In the genomic region with DNA sequence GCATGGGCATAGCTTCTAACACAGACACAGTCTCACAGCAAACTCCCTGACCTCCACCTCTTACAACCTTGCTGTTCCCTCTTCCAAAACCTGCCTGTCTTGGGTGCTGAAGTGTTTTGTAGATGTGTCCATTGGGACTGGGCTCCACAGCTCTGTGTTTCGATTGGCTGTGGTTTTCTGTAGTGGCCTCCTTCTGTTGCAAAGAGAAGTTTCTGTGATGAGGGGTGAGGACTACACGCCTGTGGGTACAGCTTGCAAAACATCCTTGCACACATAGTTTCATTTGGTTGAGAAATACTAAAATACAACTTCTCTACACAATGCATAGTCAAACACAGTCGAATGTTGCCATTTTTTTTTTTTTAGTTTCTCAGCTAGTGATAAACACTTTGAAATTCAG, we compare ENCODE assay signal across 11 mouse cellular contexts.
"Had no signal": no experiment of that assay in that cellular context is flagged by ENCODE, and none has a peak within 500 bp of the region (broad histone marks: within the 10 kb centered on the region; RNA-seq: fewer than 3 reads in every experiment).

No protein-coding gene starts in this region.

- H3K4me2 ChIP-seq: limb, embryonic 15.5 days; neural tube, embryonic 13.5 days had no signal

- H3K27ac ChIP-seq: limb, embryonic 15.5 days; midbrain, embryonic 10.5 days; neural tube, embryonic 13.5 days had no signal

- ATAC-seq: inflammation-experienced regulatory T-cells, adult 6 months; intestine, postnatal 0 days had no signal

- DNase-seq: kidney, adult 8-10 months; kidney, postnatal 25 days; lung, adult 18-20 months; midbrain, embryonic 14.5 days; right cerebral cortex, postnatal 14 days; thymus, postnatal 4 days had no signal

- H3K27me3 ChIP-seq: neural tube, embryonic 13.5 days had no signal

- H3K9me3 ChIP-seq: limb, embryonic 15.5 days; midbrain, embryonic 10.5 days; neural tube, embryonic 13.5 days had no signal

- H3K36me3 ChIP-seq: limb, embryonic 15.5 days; midbrain, embryonic 10.5 days; neural tube, embryonic 13.5 days had no signal

- H3K4me3 ChIP-seq: limb, embryonic 15.5 days; midbrain, embryonic 10.5 days; neural tube, embryonic 13.5 days had no signal

- H3K9ac ChIP-seq: limb, embryonic 15.5 days; neural tube, embryonic 13.5 days had no signal
